Mouse (Mus musculus) midbrain, embryonic 10.5 days (tissue): ENCODE data around the gene Krr1. TPM values are rescaled to one million over a fixed set of nuclear protein-coding genes. Genes with fewer than 3 reads are reported as not detected.

ENCODE experiments used
- DNase-seq: peaks from one replicate; pipeline ENCODE4 v3.0.0-alpha.2; 2017; ENCODE audit warnings: low spot score
- H3K27ac ChIP-seq: fragments of 300-500 bp; sonication (generic); replicated peaks from 2 replicates; pipeline ENCODE4 v1.5.1; 2016; ENCODE audit warnings: mild to moderate bottlenecking
- H3K27me3 ChIP-seq: fragments of 300-500 bp; sonication (generic); 2 replicates; pipeline ENCODE4 v1.6.1; 2016; ENCODE audit warnings: low read depth, mild to moderate bottlenecking; ENCODE audit not compliant: poor library complexity, severe bottlenecking
- H3K36me3 ChIP-seq: fragments of 300-500 bp; sonication (generic); 2 replicates; pipeline ENCODE4 v1.6.1; 2016; ENCODE audit warnings: mild to moderate bottlenecking, moderate library complexity
- H3K4me1 ChIP-seq: fragments of 300-500 bp; sonication (generic); 2 replicates; pipeline ENCODE4 v1.6.1; 2016
- H3K4me3 ChIP-seq: fragments of 300-500 bp; sonication (generic); 2 replicates; pipeline ENCODE4 v1.5.1; 2016; ENCODE audit warnings: mild to moderate bottlenecking, moderate library complexity
- H3K9me3 ChIP-seq: fragments of 300-500 bp; sonication (generic); replicated peaks from 2 replicates; pipeline ENCODE4 v1.6.1; 2016; ENCODE audit warnings: mild to moderate bottlenecking
- WGBS: fragments of 180-500 bp; shearing (Covaris S2); methylation state at CpG from one replicate; pipeline ENCODE4 v1.1.7; 2016; 5-methylcytosine and 5-hydroxymethylcytosine counted together
- polyA plus RNA-seq: library from polyadenylated mRNA; unstranded; fragments of >200 nt; fragmentation: Nextera tagmentation; extraction: Ambion mirVana; gene quantifications from 2 replicates; pipeline ENCODE4 v1.2.1, GENCODE M21; 2016

The Krr1 gene
- 58.8 and 59.9 TPM in 2 replicates for polyA plus RNA-seq

GRCm38 (mm10) chr10:111972542-111973361 is at the start of gene Krr1:
TSS of gene Krr1 (plus strand) at chr10:111972664.
- Histone ChIP-seq H3K9me3 (no peaks in the 10 kb centered on the region), H3K36me3 (peaks cover 23% of the 10 kb centered on the region), H3K27ac (peak within 1 kb of the TSS; percentile 86), H3K4me3 (peak within 1 kb of the TSS; percentile 94), H3K27me3 (peaks cover 7% of the 10 kb centered on the region; the same call in 1 of the 2 replicates), H3K4me1 (peaks cover 9% of the 10 kb centered on the region)
- peak; percentile 95 for DNase-seq
- under 1% methylated on average over 51 of the region's 51 CpGs for WGBS

DNA sequence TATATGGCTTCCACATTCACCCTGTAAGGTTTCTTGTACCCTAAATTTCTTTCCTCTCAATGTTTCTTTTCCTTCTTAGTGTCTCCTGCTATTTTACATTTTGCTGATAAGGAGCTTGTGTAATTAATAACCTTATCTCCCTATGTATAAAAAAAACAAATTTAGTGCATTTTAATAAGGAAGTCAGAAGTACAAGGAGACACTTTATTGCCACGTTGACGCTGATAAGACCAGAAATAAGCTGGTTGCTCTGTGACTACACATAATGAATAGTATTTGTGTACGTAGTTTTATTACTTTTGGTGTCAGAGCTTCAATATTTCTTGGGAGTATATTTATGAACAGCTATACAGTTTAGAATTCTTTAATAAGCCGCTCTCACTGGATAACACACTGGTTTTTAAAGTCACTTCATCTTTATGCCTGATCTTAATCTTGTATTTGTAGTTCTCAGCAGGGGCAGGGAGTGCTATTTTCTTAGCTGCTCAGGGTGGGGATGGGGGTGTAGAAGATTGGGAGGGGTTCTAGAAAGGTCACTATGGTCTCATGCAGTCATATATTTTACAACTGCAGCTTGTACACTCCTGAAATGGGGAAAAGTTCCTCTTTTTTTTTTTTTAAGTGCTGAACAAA is 48.8 kb upstream of the Krr1 start:
- Histone ChIP-seq H3K9me3 (no peaks in the 10 kb centered on the region), H3K27ac (no peak overlapping the region), H3K4me3 (no peak overlapping the region), H3K4me1 (peaks cover 31% of the 10 kb centered on the region), H3K36me3 (no peaks in the 10 kb centered on the region), H3K27me3 (peaks cover 15% of the 10 kb centered on the region)
- no peak for DNase-seq
- WGBS: 68% methylated on average over 4 of the region's 4 CpGs

GRCm38 (mm10) chr10:111924141-111924540 is 48.3 kb upstream of the Krr1 start:
- H3K27me3 ChIP-seq: peaks cover 15% of the 10 kb centered on the region
- no peak overlapping the region for H3K4me3 ChIP-seq
- peak overlapping the region; percentile 84 for H3K27ac ChIP-seq
- H3K4me1 ChIP-seq: peaks cover 36% of the 10 kb centered on the region
- H3K36me3 ChIP-seq: no peaks in the 10 kb centered on the region
- no peak for DNase-seq
- WGBS: 30% methylated on average over 3 of the region's 3 CpGs
- no peaks in the 10 kb centered on the region for H3K9me3 ChIP-seq

- DNase-seq: no peak
- WGBS: 31% methylated on average over 12 of the region's 12 CpGs
- peak overlapping the region; percentile 84 for H3K27ac ChIP-seq
- peaks cover 44% of the 10 kb centered on the region for H3K4me1 ChIP-seq
- H3K36me3 ChIP-seq: no peaks in the 10 kb centered on the region
- H3K9me3 ChIP-seq: no peaks in the 10 kb centered on the region
- H3K4me3 ChIP-seq: 0 out of 2 replicates have a peak overlapping the region, but pooled peaks have one; percentile 30
- H3K27me3 ChIP-seq: peaks cover 18% of the 10 kb centered on the region
Measured at GRCm38 (mm10) chr10:111924716-111925488, 47.6 kb upstream of the Krr1 start.

DNA sequence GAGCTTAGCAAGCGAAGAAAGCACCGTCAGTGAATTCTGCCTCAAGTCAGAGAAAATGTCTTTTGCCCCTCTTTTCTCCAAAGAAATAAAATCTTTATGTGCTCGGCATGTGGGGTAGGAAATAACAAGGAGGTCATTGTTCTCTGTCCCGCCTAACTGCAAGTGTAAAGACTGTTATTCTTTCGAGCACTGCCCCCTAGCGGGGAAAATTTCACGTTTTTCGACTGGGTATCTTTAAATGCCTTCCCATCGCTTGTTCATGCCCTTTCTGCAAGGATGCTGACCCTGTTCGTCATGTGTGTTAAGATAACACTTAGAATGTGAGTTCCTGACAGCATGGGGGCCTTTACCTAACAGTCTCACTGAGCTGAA is 47.0 kb upstream of the Krr1 start:
- peak overlapping the region; percentile 84 for H3K27ac ChIP-seq
- DNase-seq: peak; percentile 90
- 2% methylated on average over 10 of the region's 10 CpGs for WGBS
- no peaks in the 10 kb centered on the region for H3K36me3 ChIP-seq
- H3K27me3 ChIP-seq: peaks cover 23% of the 10 kb centered on the region
- 0 out of 2 replicates have a peak overlapping the region, but pooled peaks have one; percentile 30 for H3K4me3 ChIP-seq
- H3K4me1 ChIP-seq: peaks cover 49% of the 10 kb centered on the region
- no peaks in the 10 kb centered on the region for H3K9me3 ChIP-seq

GRCm38 (mm10) chr10:111932621-111933345 is 39.7 kb upstream of the Krr1 start:
- H3K9me3 ChIP-seq: no peaks in the 10 kb centered on the region
- no peak overlapping the region for H3K27ac ChIP-seq
- WGBS: 24% methylated on average over 11 of the region's 11 CpGs
- H3K4me1 ChIP-seq: peaks cover 54% of the 10 kb centered on the region
- peaks cover 9% of the 10 kb centered on the region for H3K27me3 ChIP-seq
- H3K4me3 ChIP-seq: no peak overlapping the region
- H3K36me3 ChIP-seq: no peaks in the 10 kb centered on the region
- peak; percentile 47 for DNase-seq

DNA sequence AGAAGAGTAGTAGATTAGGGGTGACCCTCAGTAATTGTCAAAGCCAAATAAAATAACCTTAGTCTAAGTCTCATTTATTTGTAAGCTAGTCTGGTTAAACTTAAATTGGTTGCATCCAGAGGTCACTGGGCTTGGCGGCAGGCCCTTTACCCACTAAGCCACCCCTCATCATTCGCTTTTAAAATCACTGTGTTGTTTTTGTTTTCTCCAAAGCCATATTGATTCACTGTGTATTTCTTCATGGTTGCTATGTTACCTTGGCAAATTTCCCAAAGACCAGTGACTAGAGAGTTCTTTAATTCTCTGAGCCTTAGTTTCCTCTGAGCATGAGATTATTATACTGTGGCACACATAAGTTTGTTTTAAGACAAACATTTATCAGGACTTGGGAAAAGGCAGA is 37.3 kb upstream of the Krr1 start:
- peaks cover 35% of the 10 kb centered on the region for H3K4me1 ChIP-seq
- H3K9me3 ChIP-seq: no peaks in the 10 kb centered on the region
- H3K4me3 ChIP-seq: no peak overlapping the region
- no peak for DNase-seq
- no peak overlapping the region for H3K27ac ChIP-seq
- H3K36me3 ChIP-seq: no peaks in the 10 kb centered on the region
- H3K27me3 ChIP-seq: peaks cover 3% of the 10 kb centered on the region
- 96% methylated on average over 2 of the region's 2 CpGs for WGBS

- WGBS: 91% methylated on average over 4 of the region's 4 CpGs
- H3K27ac ChIP-seq: no peak overlapping the region
- no peak overlapping the region for H3K4me3 ChIP-seq
- H3K27me3 ChIP-seq: no peaks in the 10 kb centered on the region; the same call in 1 of the 2 replicates
- peaks cover 32% of the 10 kb centered on the region for H3K4me1 ChIP-seq
- H3K9me3 ChIP-seq: no peaks in the 10 kb centered on the region
- DNase-seq: no peak
- no peaks in the 10 kb centered on the region for H3K36me3 ChIP-seq
Measured at GRCm38 (mm10) chr10:111936021-111936420, 36.4 kb upstream of the Krr1 start.

- H3K27ac ChIP-seq: 0 out of 2 replicates have a peak overlapping the region, but pooled peaks have one; percentile 4
Measured at GRCm38 (mm10) chr10:111936491-111937145, 35.8 kb upstream of the Krr1 start.

DNA sequence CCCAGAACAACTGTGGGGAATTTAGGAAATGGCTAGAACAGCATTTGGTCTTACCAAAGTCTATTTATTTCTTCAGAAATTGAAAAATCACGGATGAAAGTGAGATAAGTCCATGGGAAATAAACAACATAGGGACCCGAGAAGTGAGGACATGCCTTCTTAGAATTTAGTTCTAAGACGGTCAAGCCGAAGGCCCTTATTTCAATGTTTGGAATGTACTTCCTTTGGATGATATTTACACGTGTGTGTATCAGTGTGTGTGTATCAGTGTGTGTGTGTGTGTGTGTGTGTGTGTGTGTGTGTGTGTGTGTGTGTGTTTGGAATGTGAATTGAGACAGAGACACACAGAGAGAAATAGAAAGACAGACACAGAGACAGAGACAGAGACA is 35.3 kb upstream of the Krr1 start:
- H3K36me3 ChIP-seq: no peaks in the 10 kb centered on the region
- no peaks in the 10 kb centered on the region for H3K9me3 ChIP-seq
- no peak for DNase-seq
- H3K4me3 ChIP-seq: no peak overlapping the region
- H3K27me3 ChIP-seq: no peaks in the 10 kb centered on the region
- H3K27ac ChIP-seq: no peak overlapping the region
- H3K4me1 ChIP-seq: peaks cover 23% of the 10 kb centered on the region
- WGBS: 82% methylated on average over 5 of the region's 5 CpGs

More at GRCm38 (mm10) chr10:111936491-111937145, 35.8 kb upstream of the Krr1 start:
- H3K4me3 ChIP-seq: no peak overlapping the region
- H3K36me3 ChIP-seq: no peaks in the 10 kb centered on the region
- no peaks in the 10 kb centered on the region; the same call in 1 of the 2 replicates for H3K27me3 ChIP-seq
- H3K4me1 ChIP-seq: peaks cover 28% of the 10 kb centered on the region
- 76% methylated on average over 13 of the region's 13 CpGs for WGBS
- no peak for DNase-seq
- no peaks in the 10 kb centered on the region for H3K9me3 ChIP-seq

DNA sequence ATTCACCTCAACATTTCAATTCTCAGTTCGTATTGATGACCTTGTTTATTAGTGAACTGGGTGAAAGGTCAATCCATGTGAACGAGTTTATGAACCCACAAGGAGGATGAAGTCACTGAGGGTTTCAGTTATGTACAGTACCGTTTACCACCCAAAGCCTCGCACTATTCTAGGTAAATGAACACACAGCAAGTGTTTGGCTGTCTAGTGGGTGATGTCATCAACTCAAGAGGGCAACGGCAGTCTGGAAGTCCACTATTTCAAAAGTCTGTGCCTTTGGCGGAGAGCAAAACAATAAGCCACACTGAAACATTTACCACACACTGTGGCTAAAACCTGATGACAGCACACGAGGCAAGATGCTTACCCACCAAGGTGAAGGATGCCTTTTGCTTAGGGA is 29.4 kb upstream of the Krr1 start:
- no peaks in the 10 kb centered on the region for H3K4me1 ChIP-seq
- 91% methylated on average over 7 of the region's 7 CpGs for WGBS
- no peak overlapping the region for H3K27ac ChIP-seq

More for the DNA sequence above, 29.4 kb upstream of the Krr1 start:
- Histone ChIP-seq H3K4me3 (no peak overlapping the region), H3K27me3 (no peaks in the 10 kb centered on the region), H3K36me3 (no peaks in the 10 kb centered on the region), H3K9me3 (no peaks in the 10 kb centered on the region)
- peak; percentile 6 for DNase-seq
